Mouse (Mus musculus): ENCODE results near the gene Atrnl1. TPM values are rescaled to one million over a fixed set of nuclear protein-coding genes. Genes with fewer than 3 reads are reported as not detected.

Gene Atrnl1
- polyA plus RNA-seq, 1 experiment from 2014 or later: 11.0 TPM

GRCm38 (mm10) chr19:58086734-58087133, 475.9 kb downstream of the Atrnl1 start:
- H3K27ac ChIP-seq: no peak overlapping the region
- H3K36me3 ChIP-seq: no peaks in the 10 kb centered on the region
- no peak overlapping the region for H3K4me2 ChIP-seq (replicated peaks)

GRCm38 (mm10) chr19:58087901-58088300, 477.1 kb downstream of the Atrnl1 start:
- WGBS: 80% methylated on average over 1 of the region's 1 CpGs
- Histone ChIP-seq H3K9ac (no peak overlapping the region), H3K36me3 (no peaks in the 10 kb centered on the region), H3K27me3 (replicated peaks) (no peaks in the 10 kb centered on the region), H3K27ac (no peak overlapping the region), H3K4me2 (replicated peaks) (no peak overlapping the region), H3K9me3 (no peaks in the 10 kb centered on the region), H3K4me3 (no peak overlapping the region), H3K4me1 (no peaks in the 10 kb centered on the region)
- no peak for ATAC-seq (ENCODE audit: low FRiP score, low read depth)

More at GRCm38 (mm10) chr19:58086734-58087133, 475.9 kb downstream of the Atrnl1 start:
- Histone ChIP-seq H3K27me3 (replicated peaks) (no peaks in the 10 kb centered on the region), H3K9me3 (no peaks in the 10 kb centered on the region), H3K4me3 (no peak overlapping the region), H3K9ac (no peak overlapping the region), H3K4me1 (no peaks in the 10 kb centered on the region)
- 92% methylated on average over 8 of the region's 8 CpGs for WGBS
- ATAC-seq (ENCODE audit: low FRiP score, low read depth): no peak

- Histone ChIP-seq H3K9ac (no peak overlapping the region), H3K36me3 (no peaks in the 10 kb centered on the region), H3K4me2 (replicated peaks) (no peak overlapping the region), H3K9me3 (no peaks in the 10 kb centered on the region), H3K27me3 (replicated peaks) (no peaks in the 10 kb centered on the region), H3K4me3 (no peak overlapping the region), H3K27ac (no peak overlapping the region), H3K4me1 (no peaks in the 10 kb centered on the region)
- 78% methylated on average over 7 of the region's 7 CpGs for WGBS
- ATAC-seq (ENCODE audit: low FRiP score, low read depth): no peak
These were observed 477.6 kb downstream of the Atrnl1 start for GRCm38 (mm10) chr19:58088433-58088832.

- Histone ChIP-seq H3K9ac (no peak overlapping the region), H3K36me3 (no peaks in the 10 kb centered on the region), H3K4me1 (peaks cover 7% of the 10 kb centered on the region), H3K27me3 (replicated peaks) (no peaks in the 10 kb centered on the region), H3K4me3 (no peak overlapping the region), H3K4me2 (replicated peaks) (no peak overlapping the region), H3K9me3 (no peaks in the 10 kb centered on the region), H3K27ac (no peak overlapping the region)
- 94% methylated on average over 16 of the region's 16 CpGs for WGBS
- no peak for ATAC-seq (ENCODE audit: low FRiP score, low read depth)
These were observed 481.1 kb downstream of the Atrnl1 start for GRCm38 (mm10) chr19:58091911-58092310.

- H3K4me1 ChIP-seq: peaks cover 7% of the 10 kb centered on the region
- H3K27ac ChIP-seq: no peak overlapping the region
- no peaks in the 10 kb centered on the region for H3K36me3 ChIP-seq
- no peak for ATAC-seq (ENCODE audit: low FRiP score, low read depth)
- H3K9me3 ChIP-seq: no peaks in the 10 kb centered on the region
- H3K4me2 ChIP-seq (replicated peaks): no peak overlapping the region
- no peak overlapping the region for H3K9ac ChIP-seq
- 21% methylated on average over 14 of the region's 14 CpGs for WGBS
- H3K27me3 ChIP-seq (replicated peaks): no peaks in the 10 kb centered on the region
- no peak overlapping the region for H3K4me3 ChIP-seq
These were observed 484.1 kb downstream of the Atrnl1 start for GRCm38 (mm10) chr19:58094781-58095543.

GRCm38 (mm10) chr19:58095776-58096175, 484.9 kb downstream of the Atrnl1 start:
- H3K9me3 ChIP-seq: no peaks in the 10 kb centered on the region
- H3K27ac ChIP-seq: no peak overlapping the region
- H3K4me1 ChIP-seq: peaks cover 7% of the 10 kb centered on the region
- no peak overlapping the region for H3K4me2 ChIP-seq (replicated peaks)
- H3K36me3 ChIP-seq: no peaks in the 10 kb centered on the region
- no peak overlapping the region for H3K9ac ChIP-seq
- no peaks in the 10 kb centered on the region for H3K27me3 ChIP-seq (replicated peaks)
- WGBS: 67% methylated on average over 7 of the region's 7 CpGs
- H3K4me3 ChIP-seq: no peak overlapping the region
- ATAC-seq (ENCODE audit: low FRiP score, low read depth): no peak

GRCm38 (mm10) chr19:58097195-58097594, 486.4 kb downstream of the Atrnl1 start:
- no peak overlapping the region for H3K4me3 ChIP-seq
- H3K9me3 ChIP-seq: no peaks in the 10 kb centered on the region
- H3K9ac ChIP-seq: no peak overlapping the region
- no peak overlapping the region for H3K4me2 ChIP-seq (replicated peaks)
- H3K27me3 ChIP-seq (replicated peaks): no peaks in the 10 kb centered on the region
- no peak for ATAC-seq (ENCODE audit: low FRiP score, low read depth)
- no peak overlapping the region for H3K27ac ChIP-seq
- WGBS: 92% methylated on average over 2 of the region's 2 CpGs
- peaks cover 7% of the 10 kb centered on the region for H3K4me1 ChIP-seq
- H3K36me3 ChIP-seq: no peaks in the 10 kb centered on the region

GRCm38 (mm10) chr19:58099539-58099938, 488.7 kb downstream of the Atrnl1 start:
- H3K4me2 ChIP-seq (replicated peaks): no peak overlapping the region
- ATAC-seq (ENCODE audit: low FRiP score, low read depth): no peak
- H3K4me1 ChIP-seq: peaks cover 11% of the 10 kb centered on the region
- H3K27me3 ChIP-seq (replicated peaks): no peaks in the 10 kb centered on the region
- no peak overlapping the region for H3K4me3 ChIP-seq
- no peaks in the 10 kb centered on the region for H3K36me3 ChIP-seq
- no peaks in the 10 kb centered on the region for H3K9me3 ChIP-seq
- 96% methylated on average over 5 of the region's 5 CpGs for WGBS
- no peak overlapping the region for H3K9ac ChIP-seq
- no peak overlapping the region for H3K27ac ChIP-seq

- WGBS: 89% methylated on average over 4 of the region's 4 CpGs
- no peak overlapping the region for H3K4me3 ChIP-seq
- H3K36me3 ChIP-seq: no peaks in the 10 kb centered on the region
- H3K4me1 ChIP-seq: peaks cover 7% of the 10 kb centered on the region
- H3K9me3 ChIP-seq: no peaks in the 10 kb centered on the region
- H3K27me3 ChIP-seq (replicated peaks): peaks cover under 1% of the 10 kb centered on the region; the same call in 1 of the 2 replicates
- no peak for ATAC-seq (ENCODE audit: low FRiP score, low read depth)
- no peak overlapping the region for H3K27ac ChIP-seq
- H3K9ac ChIP-seq: no peak overlapping the region
- no peak overlapping the region for H3K4me2 ChIP-seq (replicated peaks)
These were observed 489.5 kb downstream of the Atrnl1 start for GRCm38 (mm10) chr19:58100381-58100780.

GRCm38 (mm10) chr19:58104544-58104943, 493.7 kb downstream of the Atrnl1 start:
- no peak overlapping the region for H3K4me2 ChIP-seq (replicated peaks)
- 68% methylated on average over 7 of the region's 7 CpGs for WGBS

GRCm38 (mm10) chr19:58107632-58108031, 496.8 kb downstream of the Atrnl1 start:
- H3K27ac ChIP-seq: no peak overlapping the region
- WGBS: 17% methylated on average over 10 of the region's 10 CpGs
- no peak overlapping the region for H3K4me3 ChIP-seq
- no peak overlapping the region for H3K9ac ChIP-seq
- H3K4me1 ChIP-seq: peaks cover 9% of the 10 kb centered on the region
- H3K27me3 ChIP-seq (replicated peaks): peaks cover 8% of the 10 kb centered on the region; the same call in 1 of the 2 replicates
- H3K9me3 ChIP-seq: no peaks in the 10 kb centered on the region
- no peak for ATAC-seq (ENCODE audit: low FRiP score, low read depth)
- no peaks in the 10 kb centered on the region for H3K36me3 ChIP-seq
- no peak overlapping the region for H3K4me2 ChIP-seq (replicated peaks)

More at GRCm38 (mm10) chr19:58104544-58104943, 493.7 kb downstream of the Atrnl1 start:
- peaks cover 9% of the 10 kb centered on the region for H3K4me1 ChIP-seq
- H3K9ac ChIP-seq: no peak overlapping the region
- H3K27me3 ChIP-seq (replicated peaks): peaks cover 8% of the 10 kb centered on the region; the same call in 1 of the 2 replicates
- ATAC-seq (ENCODE audit: low FRiP score, low read depth): no peak
- no peaks in the 10 kb centered on the region for H3K36me3 ChIP-seq
- no peak overlapping the region for H3K27ac ChIP-seq
- no peaks in the 10 kb centered on the region for H3K9me3 ChIP-seq
- H3K4me3 ChIP-seq: no peak overlapping the region

GRCm38 (mm10) chr19:58110491-58110890, 499.7 kb downstream of the Atrnl1 start:
- no peak overlapping the region for H3K27ac ChIP-seq
- H3K36me3 ChIP-seq: no peaks in the 10 kb centered on the region
- peaks cover 7% of the 10 kb centered on the region; the same call in 1 of the 2 replicates for H3K27me3 ChIP-seq (replicated peaks)
- no peak overlapping the region for H3K4me2 ChIP-seq (replicated peaks)
- H3K4me3 ChIP-seq: no peak overlapping the region
- peaks cover 5% of the 10 kb centered on the region; the same call in 1 of the 2 replicates for H3K4me1 ChIP-seq
- 94% methylated on average over 3 of the region's 3 CpGs for WGBS
- ATAC-seq (ENCODE audit: low FRiP score, low read depth): no peak
- H3K9me3 ChIP-seq: no peaks in the 10 kb centered on the region
- H3K9ac ChIP-seq: no peak overlapping the region

- 92% methylated on average over 6 of the region's 6 CpGs for WGBS
- Histone ChIP-seq H3K4me2 (replicated peaks) (no peak overlapping the region), H3K27ac (no peak overlapping the region), H3K4me1 (peaks cover 5% of the 10 kb centered on the region; the same call in 1 of the 2 replicates), H3K4me3 (no peak overlapping the region), H3K9ac (no peak overlapping the region), H3K9me3 (no peaks in the 10 kb centered on the region), H3K27me3 (replicated peaks) (peaks cover 4% of the 10 kb centered on the region; the same call in 1 of the 2 replicates), H3K36me3 (no peaks in the 10 kb centered on the region)
- no peak for ATAC-seq (ENCODE audit: low FRiP score, low read depth)
These were observed 500.5 kb downstream of the Atrnl1 start for GRCm38 (mm10) chr19:58111291-58111690.
